Mouse (Mus musculus) midbrain, embryonic 11.5 days (tissue): ENCODE measurements around the gene Myh8. TPM values are rescaled to one million over a fixed set of nuclear protein-coding genes. Genes with fewer than 3 reads are reported as not detected.

ENCODE experiments used
- ATAC-seq: fragments of 200-750 bp; cut with Nextera tagmentation; 2 replicates; pipeline ENCODE4 v1.8.0; 2017; ENCODE audit warnings: moderate TSS enrichment, moderate library complexity; ENCODE audit not compliant: low FRiP score
- DNase-seq: peaks from one replicate; pipeline ENCODE4 v3.0.0; 2015; ENCODE audit warnings: low spot score; ENCODE audit errors: missing footprints
- H3K27ac ChIP-seq: fragments of 300-500 bp; sonication (generic); 2 replicates; pipeline ENCODE4 v1.5.1; 2014; ENCODE audit warnings: low read depth, low read length
- H3K27me3 ChIP-seq: fragments of 300-500 bp; sonication (generic); 2 replicates; pipeline ENCODE4 v1.6.1; 2014; ENCODE audit warnings: mild to moderate bottlenecking, low read length, moderate library complexity, mixed read lengths; ENCODE audit not compliant: control insufficient read depth, insufficient read depth
- H3K36me3 ChIP-seq: fragments of 300-500 bp; sonication (generic); 2 replicates; pipeline ENCODE4 v1.6.1; 2014; ENCODE audit warnings: mild to moderate bottlenecking, low read length, moderate library complexity, mixed read lengths; ENCODE audit not compliant: control insufficient read depth, insufficient read depth
- H3K4me1 ChIP-seq: fragments of 300-500 bp; sonication (generic); 2 replicates; pipeline ENCODE4 v1.6.1; 2014; ENCODE audit warnings: low read length; ENCODE audit not compliant: control insufficient read depth, insufficient read depth
- H3K4me2 ChIP-seq: fragments of 300-500 bp; sonication (generic); 2 replicates; pipeline ENCODE4 v1.6.1; 2014; ENCODE audit warnings: mild to moderate bottlenecking, moderate library complexity
- H3K4me3 ChIP-seq: fragments of 300-500 bp; sonication (generic); 2 replicates; pipeline ENCODE4 v1.5.1; 2014; ENCODE audit warnings: low read depth, low read length
- H3K9ac ChIP-seq: fragments of 300-500 bp; sonication (generic); 2 replicates; pipeline ENCODE4 v1.6.1; 2014; ENCODE audit warnings: low read length
- H3K9me3 ChIP-seq: fragments of 300-500 bp; sonication (generic); 2 replicates; pipeline ENCODE4 v1.6.1; 2016; ENCODE audit warnings: low read length; ENCODE audit not compliant: control insufficient read depth
- WGBS: fragments of 180-500 bp; shearing (Covaris S2); extraction: QIAGEN DNeasy Blood & Tissue Kit; methylation state at CpG from one replicate; pipeline ENCODE4 v1.1.7; 2014; 5-methylcytosine and 5-hydroxymethylcytosine counted together
- polyA plus RNA-seq: library from polyadenylated mRNA; unstranded; fragments of >200 nt; fragmentation: Nextera tagmentation; extraction: Ambion mirVana; gene quantifications from 2 replicates; pipeline ENCODE4 v1.2.1, GENCODE M21; 2014

The Myh8 gene
- polyA plus RNA-seq, 1 experiment from 2014 or later, result not detected

DNA sequence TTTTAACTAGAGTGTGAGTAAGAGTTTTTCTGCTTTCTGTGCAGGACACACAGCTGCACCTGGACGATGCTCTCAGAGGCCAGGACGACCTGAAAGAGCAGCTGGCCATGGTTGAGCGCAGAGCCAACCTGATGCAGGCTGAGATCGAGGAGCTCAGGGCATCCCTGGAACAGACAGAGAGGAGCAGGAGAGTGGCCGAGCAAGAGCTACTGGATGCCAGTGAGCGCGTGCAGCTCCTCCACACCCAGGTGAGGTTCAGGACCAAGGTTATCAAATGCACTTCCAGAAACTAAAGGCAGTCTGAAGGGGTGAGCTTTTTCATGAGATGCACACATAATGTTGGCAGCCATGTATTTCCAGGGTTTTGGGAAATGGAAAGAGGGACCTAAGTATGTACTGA is 19.9 kb upstream of the Myh8 start:
- no peaks in the 10 kb centered on the region for H3K9me3 ChIP-seq
- no peaks in the 10 kb centered on the region for H3K27me3 ChIP-seq
- no peak for DNase-seq
- no peak overlapping the region for H3K4me2 ChIP-seq
- no peaks in the 10 kb centered on the region for H3K36me3 ChIP-seq
- ATAC-seq, result no peak
- H3K27ac ChIP-seq, result no peak overlapping the region
- no peak overlapping the region for H3K4me3 ChIP-seq
- no peak overlapping the region for H3K9ac ChIP-seq
- WGBS, result 84% methylated on average over 7 of the region's 7 CpGs
- no peaks in the 10 kb centered on the region for H3K4me1 ChIP-seq

DNA sequence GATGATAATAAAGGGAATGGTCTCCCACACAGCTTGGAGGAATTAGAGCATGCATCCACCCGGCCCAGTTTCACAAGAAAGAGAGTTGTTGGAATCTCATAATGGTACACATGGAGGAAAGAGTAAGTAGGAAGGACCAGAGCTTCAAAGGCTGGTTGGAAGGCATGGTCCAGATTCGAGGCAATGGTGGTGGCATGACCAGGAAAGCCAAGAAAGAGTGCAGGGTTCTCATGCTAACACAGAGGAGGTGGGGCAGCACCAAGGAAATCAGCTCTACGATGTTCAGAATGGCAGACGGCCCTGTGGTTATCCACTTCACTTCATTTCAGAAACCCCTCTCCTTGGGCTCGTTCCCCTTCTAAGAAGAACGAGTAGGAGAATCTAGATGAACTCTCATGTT is 16.0 kb upstream of the Myh8 start:
- ATAC-seq (no peak), DNase-seq (no peak)
- no peaks in the 10 kb centered on the region for H3K9me3 ChIP-seq
- no peaks in the 10 kb centered on the region for H3K27me3 ChIP-seq
- no peaks in the 10 kb centered on the region for H3K4me1 ChIP-seq
- no peak overlapping the region for H3K9ac ChIP-seq
- no peak overlapping the region for H3K27ac ChIP-seq
- WGBS, result 88% methylated on average over 6 of the region's 6 CpGs
- H3K4me2 ChIP-seq, result no peak overlapping the region
- H3K4me3 ChIP-seq, result no peak overlapping the region
- no peaks in the 10 kb centered on the region for H3K36me3 ChIP-seq

DNA sequence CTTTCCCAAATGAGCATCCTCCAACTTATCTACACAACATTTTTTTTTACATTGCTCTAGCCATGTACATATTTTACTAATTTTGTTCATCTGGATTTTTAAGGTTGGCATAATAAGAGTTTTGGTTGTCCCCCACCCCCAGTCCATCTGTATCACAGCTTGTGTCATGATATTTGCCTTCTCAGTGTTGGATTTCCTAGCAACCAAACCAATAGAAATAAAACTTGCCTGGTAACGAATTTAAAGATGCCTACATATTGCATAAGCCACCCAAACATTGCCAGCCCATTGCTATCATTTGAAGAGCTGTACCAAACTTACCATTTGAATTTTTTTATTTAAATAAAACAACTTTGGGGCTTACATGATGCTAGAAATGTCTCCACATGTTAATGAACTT is 16.5 kb downstream of the Myh8 start:
- no peaks in the 10 kb centered on the region for H3K4me1 ChIP-seq
- DNase-seq (no peak), ATAC-seq (no peak)
- no peak overlapping the region for H3K9ac ChIP-seq
- no peak overlapping the region for H3K27ac ChIP-seq
- no peaks in the 10 kb centered on the region for H3K36me3 ChIP-seq
- H3K27me3 ChIP-seq, result no peaks in the 10 kb centered on the region
- H3K9me3 ChIP-seq, result no peaks in the 10 kb centered on the region; the same call in 1 of the 2 replicates
- H3K4me2 ChIP-seq, result no peak overlapping the region
- no peak overlapping the region for H3K4me3 ChIP-seq
- WGBS, result 80% methylated on average over 1 of the region's 1 CpGs

DNA sequence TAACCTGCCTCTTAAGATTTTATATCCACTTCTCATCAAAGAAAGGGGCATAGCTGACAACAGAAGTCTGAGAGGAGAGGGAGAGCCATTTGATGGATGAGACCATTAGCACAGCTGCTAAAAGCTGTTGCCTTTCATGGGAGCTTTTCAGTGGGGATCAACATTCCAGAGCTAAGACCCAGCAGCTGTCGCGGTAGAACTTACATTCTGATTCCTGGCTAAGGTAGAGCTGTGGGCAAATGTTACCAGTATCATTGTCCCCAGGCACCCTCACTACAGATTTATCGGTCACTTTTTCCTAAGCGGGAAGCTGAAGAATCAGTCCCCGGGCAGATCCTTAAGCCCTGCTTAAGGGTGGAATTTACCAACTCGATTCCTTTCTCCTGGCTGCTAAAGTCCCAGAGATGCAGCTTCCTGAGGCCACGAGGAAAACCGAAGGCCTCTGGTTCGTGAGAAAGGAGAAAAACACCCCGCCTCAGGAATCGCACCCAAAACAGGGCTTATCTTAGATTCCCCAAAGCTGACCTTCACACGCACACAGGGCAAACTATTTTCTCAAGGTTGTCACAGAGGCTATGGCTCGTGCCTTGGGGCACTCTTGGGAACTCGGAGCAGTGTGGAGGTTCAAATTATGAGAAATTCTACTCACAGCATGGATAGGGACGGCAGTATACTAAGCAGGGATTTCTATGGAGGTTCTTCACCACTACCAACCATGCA is 37.0 kb downstream of the Myh8 start:
- Histone ChIP-seq H3K36me3 (no peaks in the 10 kb centered on the region), H3K9ac (no peak overlapping the region), H3K4me3 (no peak overlapping the region), H3K9me3 (no peaks in the 10 kb centered on the region), H3K27me3 (no peaks in the 10 kb centered on the region), H3K4me1 (no peaks in the 10 kb centered on the region), H3K4me2 (no peak overlapping the region), H3K27ac (no peak overlapping the region)
- DNase-seq (peak; percentile 87), ATAC-seq (no peak)
- 48% methylated on average over 15 of the region's 15 CpGs for WGBS

DNA sequence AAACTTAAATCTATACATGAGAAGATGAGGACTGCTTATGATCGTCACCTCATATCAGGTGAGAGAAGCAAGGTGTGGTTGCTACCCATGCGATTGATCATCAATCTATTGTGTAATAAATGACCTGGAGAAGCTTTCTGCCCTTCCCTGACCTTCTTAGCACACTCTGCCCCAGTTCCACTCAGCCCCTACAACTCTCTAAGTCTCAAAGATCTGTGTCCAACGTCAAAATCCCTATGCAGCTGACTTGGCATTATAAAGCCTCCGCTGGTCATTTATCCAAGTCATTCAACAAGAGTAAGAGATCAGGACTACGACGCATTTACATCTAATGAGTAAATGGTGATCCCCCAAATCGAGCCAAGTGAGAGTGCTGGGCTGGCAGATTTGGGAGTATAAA is 44.4 kb downstream of the Myh8 start, which contains the start of gene Myh13:
Gene Myh13, plus strand, starts transcription at position 301 of the 400 bp plus-strand sequence.
- Histone ChIP-seq H3K4me3 (no peak within 1 kb of the TSS), H3K4me1 (no peaks in the 10 kb centered on the region), H3K36me3 (no peaks in the 10 kb centered on the region), H3K9ac (no peak within 1 kb of the TSS), H3K4me2 (no peak within 1 kb of the TSS), H3K27me3 (no peaks in the 10 kb centered on the region), H3K27ac (no peak within 1 kb of the TSS), H3K9me3 (no peaks in the 10 kb centered on the region)
- DNase-seq, result no peak
- ATAC-seq, result no peak
- WGBS, result 85% methylated on average over 7 of the region's 7 CpGs

DNA sequence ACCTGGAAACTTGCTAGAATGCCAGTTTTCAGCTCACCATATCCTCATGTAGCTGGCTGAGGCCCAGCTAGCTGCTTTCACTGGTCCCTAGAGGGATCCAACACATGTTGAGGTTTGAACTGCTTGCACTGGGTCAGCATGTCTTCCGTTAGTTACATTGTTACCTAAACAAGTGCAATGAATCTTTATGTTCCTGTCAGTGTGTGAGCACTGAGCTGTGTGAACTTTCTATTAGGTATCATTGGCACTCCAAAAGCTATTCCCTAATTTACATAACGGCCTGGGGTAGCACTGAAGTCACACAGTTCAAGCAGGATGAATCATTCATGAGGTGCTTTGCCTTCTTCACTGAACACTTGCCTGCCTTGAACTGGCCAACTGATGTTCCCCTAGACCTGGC is 49.6 kb downstream of the Myh8 start:
- Histone ChIP-seq H3K4me2 (no peak overlapping the region), H3K27ac (no peak overlapping the region), H3K36me3 (no peaks in the 10 kb centered on the region), H3K4me3 (no peak overlapping the region), H3K4me1 (no peaks in the 10 kb centered on the region), H3K9ac (no peak overlapping the region), H3K9me3 (no peaks in the 10 kb centered on the region), H3K27me3 (no peaks in the 10 kb centered on the region)
- peak; percentile 83 for DNase-seq
- WGBS, result 65% methylated on average over 2 of the region's 2 CpGs
- ATAC-seq, result no peak

DNA sequence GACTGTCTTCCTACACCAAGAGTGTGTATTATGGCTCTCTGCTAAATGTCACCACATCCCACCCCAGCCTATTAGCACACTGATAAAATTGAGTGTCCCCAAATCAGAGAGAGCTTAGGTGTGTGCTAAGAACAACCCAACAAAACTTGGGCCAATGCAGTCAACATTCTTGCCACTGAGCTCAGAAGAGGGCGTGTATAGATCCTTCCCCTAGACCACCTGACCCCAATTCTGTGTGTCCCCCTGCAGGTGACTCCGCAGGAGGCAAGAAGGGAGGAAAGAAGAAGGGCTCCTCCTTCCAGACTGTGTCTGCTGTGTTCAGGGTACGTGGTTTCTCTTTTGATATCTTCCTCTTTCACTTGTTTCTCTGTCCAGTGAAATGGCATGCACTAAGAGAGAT is 67.6 kb downstream of the Myh8 start:
- ATAC-seq (no peak), DNase-seq (peak; percentile 8)
- Histone ChIP-seq H3K9me3 (no peaks in the 10 kb centered on the region), H3K4me1 (no peaks in the 10 kb centered on the region), H3K4me3 (no peak overlapping the region), H3K27ac (no peak overlapping the region), H3K9ac (no peak overlapping the region), H3K27me3 (no peaks in the 10 kb centered on the region), H3K4me2 (no peak overlapping the region), H3K36me3 (no peaks in the 10 kb centered on the region)
- 57% methylated on average over 3 of the region's 3 CpGs for WGBS

DNA sequence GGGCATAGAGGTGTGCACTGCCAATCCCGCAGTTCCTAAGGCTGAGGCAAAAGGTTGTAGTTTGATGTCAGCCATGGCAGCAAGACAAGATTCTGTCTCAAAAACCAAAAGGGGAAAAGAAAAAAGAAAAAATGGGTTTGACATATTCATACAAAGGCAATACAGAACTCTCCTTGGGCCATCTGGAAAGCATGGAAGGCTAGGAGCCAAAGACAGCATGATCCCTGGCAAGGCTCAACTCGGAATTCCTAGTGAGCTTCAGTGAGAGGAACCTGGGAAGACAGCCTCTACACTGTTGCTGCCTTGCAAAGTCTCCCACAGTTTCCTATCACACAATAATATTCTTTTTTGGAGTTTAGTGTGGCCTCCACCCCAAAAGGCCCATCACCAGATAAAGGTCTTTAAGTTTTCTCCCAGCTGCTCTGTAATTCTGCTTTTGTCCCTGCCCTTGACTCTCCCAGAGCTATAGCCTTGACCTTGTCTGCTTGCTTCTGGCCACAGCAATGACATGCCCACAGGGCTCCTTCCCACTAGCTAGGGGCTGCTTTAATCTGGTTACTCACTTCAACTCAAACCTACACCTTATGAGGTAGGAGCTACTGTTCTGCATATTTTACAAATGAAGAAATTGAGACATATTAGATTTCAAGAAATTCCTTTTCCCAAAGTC is 68.4 kb downstream of the Myh8 start:
- ATAC-seq, result no peak

DNA sequence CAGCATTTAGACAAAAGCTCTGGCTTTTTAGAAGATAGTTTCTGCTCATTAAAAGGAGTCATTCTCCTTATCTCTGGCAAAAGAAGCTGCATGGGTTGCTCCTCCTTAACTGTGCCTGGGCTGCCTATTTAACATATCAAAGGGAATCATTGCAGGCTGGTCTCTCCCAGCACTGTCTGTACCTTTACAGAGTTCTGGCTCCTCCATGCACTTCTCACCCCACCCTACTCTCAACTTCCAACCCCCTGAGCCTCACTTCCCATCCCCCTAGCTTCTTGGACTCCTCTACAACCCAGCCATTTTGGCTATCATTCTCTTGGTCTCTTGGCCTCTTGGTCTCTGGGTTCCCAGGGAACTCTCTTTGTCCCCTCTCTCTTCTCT is 68.9 kb downstream of the Myh8 start:
- no peaks in the 10 kb centered on the region for H3K4me1 ChIP-seq
- ATAC-seq, result no peak
- no peak overlapping the region for H3K4me3 ChIP-seq
- H3K27ac ChIP-seq, result no peak overlapping the region
- no peaks in the 10 kb centered on the region for H3K9me3 ChIP-seq
- H3K9ac ChIP-seq, result no peak overlapping the region
- H3K36me3 ChIP-seq, result no peaks in the 10 kb centered on the region
- peak; percentile 2 for DNase-seq
- no peak overlapping the region for H3K4me2 ChIP-seq
- no peaks in the 10 kb centered on the region for H3K27me3 ChIP-seq

More for the DNA sequence above, 68.4 kb downstream of the Myh8 start:
- Histone ChIP-seq H3K27ac (no peak overlapping the region), H3K9ac (no peak overlapping the region), H3K4me1 (no peaks in the 10 kb centered on the region), H3K4me2 (no peak overlapping the region), H3K9me3 (no peaks in the 10 kb centered on the region), H3K27me3 (no peaks in the 10 kb centered on the region), H3K36me3 (no peaks in the 10 kb centered on the region), H3K4me3 (no peak overlapping the region)
- DNase-seq, result peak; percentile 49
- WGBS, result 71% methylated on average over 2 of the region's 2 CpGs
